Mouse (Mus musculus) forebrain, embryonic 13.5 days (tissue): ENCODE data around the gene Ift20. TPM values are rescaled to one million over a fixed set of nuclear protein-coding genes. Genes with fewer than 3 reads are reported as not detected.

ENCODE experiments used
- ATAC-seq: fragments of 200-750 bp; cut with Nextera tagmentation; 2 replicates; pipeline ENCODE4 v1.8.0; 2017
- H3K27ac ChIP-seq: fragments of 300-500 bp; sonication (generic); 2 replicates; pipeline ENCODE4 v1.5.1; 2015; ENCODE audit warnings: inconsistent platforms, mild to moderate bottlenecking, moderate library complexity
- H3K27me3 ChIP-seq: fragments of 300-500 bp; sonication (generic); 2 replicates; pipeline ENCODE4 v1.6.1; 2015; ENCODE audit warnings: mild to moderate bottlenecking, inconsistent platforms
- H3K36me3 ChIP-seq: fragments of 300-500 bp; sonication (generic); 2 replicates; pipeline ENCODE4 v1.6.1; 2015; ENCODE audit warnings: mild to moderate bottlenecking, inconsistent platforms; ENCODE audit not compliant: poor library complexity, severe bottlenecking
- H3K4me1 ChIP-seq: fragments of 300-500 bp; sonication (generic); 2 replicates; pipeline ENCODE4 v1.6.1; 2015; ENCODE audit warnings: inconsistent platforms
- H3K4me2 ChIP-seq: fragments of 300-500 bp; sonication (generic); 2 replicates; pipeline ENCODE4 v1.6.1; 2015; ENCODE audit warnings: inconsistent platforms, mild to moderate bottlenecking, moderate library complexity
- H3K4me3 ChIP-seq: fragments of 300-500 bp; sonication (generic); 2 replicates; pipeline ENCODE4 v1.5.1; 2015; ENCODE audit warnings: mild to moderate bottlenecking, inconsistent platforms
- H3K9ac ChIP-seq: fragments of 300-500 bp; sonication (generic); 2 replicates; pipeline ENCODE4 v1.6.1; 2015; ENCODE audit warnings: mild to moderate bottlenecking, inconsistent platforms
- H3K9me3 ChIP-seq: fragments of 300-500 bp; sonication (generic); replicated peaks from 2 replicates; pipeline ENCODE4 v1.6.1; 2016; ENCODE audit warnings: inconsistent platforms
- WGBS: fragments of 180-500 bp; shearing (Covaris S2); methylation state at CpG from one replicate; pipeline ENCODE4 v1.1.7; 2015; 5-methylcytosine and 5-hydroxymethylcytosine counted together
- polyA plus RNA-seq: library from polyadenylated mRNA; unstranded; fragments of >200 nt; fragmentation: Nextera tagmentation; extraction: Ambion mirVana; gene quantifications from 2 replicates; pipeline ENCODE4 v1.2.1, GENCODE M21; 2015

Ift20 gene
- polyA plus RNA-seq, 1 experiment from 2014 or later: 114 TPM

- no peaks in the 10 kb centered on the region for H3K27me3 ChIP-seq
- H3K9me3 ChIP-seq: no peaks in the 10 kb centered on the region
- peaks cover 27% of the 10 kb centered on the region for H3K4me1 ChIP-seq
- H3K9ac ChIP-seq: peak within 1 kb of the TSS; percentile 77
- under 1% methylated on average over 60 of the region's 60 CpGs for WGBS
- 0 out of 2 replicates have a peak, but pooled peaks cover 5% of the 10 kb centered on the region for H3K36me3 ChIP-seq
- H3K27ac ChIP-seq: peak within 1 kb of the TSS; percentile 81
- peak within 1 kb of the TSS; percentile 62 for H3K4me3 ChIP-seq
- peak within 1 kb of the TSS; percentile 80 for H3K4me2 ChIP-seq
- peak; percentile 100 for ATAC-seq
These were observed 14.3 kb downstream of the Ift20 start, which contains the start of gene Tmem97 for GRCm38 (mm10) chr11:78550168-78551058. Tmem97 (minus strand) TSS chr11:78550777.

GRCm38 (mm10) chr11:78551059-78551398, 14.9 kb downstream of the Ift20 start:
- Histone ChIP-seq H3K9ac (peak overlapping the region; percentile 65), H3K4me1 (peaks cover 27% of the 10 kb centered on the region), H3K36me3 (0 out of 2 replicates have a peak, but pooled peaks cover 5% of the 10 kb centered on the region), H3K4me2 (peak overlapping the region; percentile 80), H3K9me3 (no peaks in the 10 kb centered on the region), H3K27me3 (no peaks in the 10 kb centered on the region), H3K4me3 (peak overlapping the region; percentile 62), H3K27ac (peak overlapping the region; percentile 81)
- WGBS: 34% methylated on average over 6 of the region's 6 CpGs
- ATAC-seq: peak; percentile 57

GRCm38 (mm10) chr11:78555623-78556022, 19.5 kb downstream of the Ift20 start:
- H3K27me3 ChIP-seq: no peaks in the 10 kb centered on the region
- H3K36me3 ChIP-seq: 0 out of 2 replicates have a peak, but pooled peaks cover 5% of the 10 kb centered on the region
- H3K9ac ChIP-seq: no peak overlapping the region
- peaks cover 3% of the 10 kb centered on the region; the same call in 1 of the 2 replicates for H3K4me1 ChIP-seq
- no peak overlapping the region for H3K4me2 ChIP-seq
- H3K4me3 ChIP-seq: no peak overlapping the region
- no peak overlapping the region for H3K27ac ChIP-seq
- WGBS: 84% methylated on average over 3 of the region's 3 CpGs
- no peak for ATAC-seq
- H3K9me3 ChIP-seq: no peaks in the 10 kb centered on the region

GRCm38 (mm10) chr11:78556070-78556469, 19.9 kb downstream of the Ift20 start:
- ATAC-seq: no peak
- H3K27me3 ChIP-seq: no peaks in the 10 kb centered on the region
- 88% methylated on average over 4 of the region's 4 CpGs for WGBS

GRCm38 (mm10) chr11:78557241-78557640, 21.1 kb downstream of the Ift20 start:
- 55% methylated on average over 8 of the region's 8 CpGs for WGBS

More at GRCm38 (mm10) chr11:78556070-78556469, 19.9 kb downstream of the Ift20 start:
- Histone ChIP-seq H3K4me3 (no peak overlapping the region), H3K36me3 (0 out of 2 replicates have a peak, but pooled peaks cover 5% of the 10 kb centered on the region), H3K4me2 (no peak overlapping the region), H3K9ac (no peak overlapping the region), H3K9me3 (no peaks in the 10 kb centered on the region), H3K4me1 (peaks cover 2% of the 10 kb centered on the region; the same call in 1 of the 2 replicates), H3K27ac (no peak overlapping the region)

GRCm38 (mm10) chr11:78560447-78560846, 24.3 kb downstream of the Ift20 start:
- Histone ChIP-seq H3K36me3 (peaks cover 2% of the 10 kb centered on the region; the same call in 1 of the 2 replicates), H3K27ac (no peak overlapping the region), H3K27me3 (no peaks in the 10 kb centered on the region), H3K9me3 (no peaks in the 10 kb centered on the region), H3K4me2 (no peak overlapping the region), H3K4me3 (no peak overlapping the region), H3K4me1 (no peaks in the 10 kb centered on the region), H3K9ac (no peak overlapping the region)
- 21% methylated on average over 4 of the region's 4 CpGs for WGBS
- ATAC-seq: peak; percentile 76; the same call in 1 of the 2 replicates

More at GRCm38 (mm10) chr11:78557241-78557640, 21.1 kb downstream of the Ift20 start:
- Histone ChIP-seq H3K4me3 (no peak overlapping the region), H3K27ac (no peak overlapping the region), H3K27me3 (no peaks in the 10 kb centered on the region), H3K4me1 (no peaks in the 10 kb centered on the region), H3K36me3 (0 out of 2 replicates have a peak, but pooled peaks cover 5% of the 10 kb centered on the region), H3K9me3 (no peaks in the 10 kb centered on the region), H3K9ac (peak overlapping the region; percentile 34; the same call in 1 of the 2 replicates), H3K4me2 (no peak overlapping the region)
- ATAC-seq: no peak

- 87% methylated on average over 6 of the region's 6 CpGs for WGBS
- Histone ChIP-seq H3K4me2 (no peak overlapping the region), H3K27ac (no peak overlapping the region), H3K4me3 (no peak overlapping the region), H3K36me3 (peaks cover 38% of the 10 kb centered on the region), H3K4me1 (no peaks in the 10 kb centered on the region), H3K27me3 (no peaks in the 10 kb centered on the region), H3K9me3 (no peaks in the 10 kb centered on the region), H3K9ac (no peak overlapping the region)
- no peak for ATAC-seq
These were observed 30.6 kb downstream of the Ift20 start for GRCm38 (mm10) chr11:78566775-78567174.

- no peaks in the 10 kb centered on the region for H3K27me3 ChIP-seq
- H3K4me2 ChIP-seq: no peak overlapping the region
- no peak overlapping the region for H3K4me3 ChIP-seq
- WGBS: 94% methylated on average over 6 of the region's 6 CpGs
- H3K9me3 ChIP-seq: no peaks in the 10 kb centered on the region
- H3K9ac ChIP-seq: no peak overlapping the region
- H3K4me1 ChIP-seq: no peaks in the 10 kb centered on the region
- H3K36me3 ChIP-seq: peaks cover 47% of the 10 kb centered on the region
- no peak for ATAC-seq
- no peak overlapping the region for H3K27ac ChIP-seq
These were observed 31.5 kb downstream of the Ift20 start for GRCm38 (mm10) chr11:78567614-78568013.

GRCm38 (mm10) chr11:78568827-78569226, 32.7 kb downstream of the Ift20 start:
- peaks cover 55% of the 10 kb centered on the region for H3K36me3 ChIP-seq
- 87% methylated on average over 10 of the region's 10 CpGs for WGBS
- H3K27me3 ChIP-seq: no peaks in the 10 kb centered on the region
- no peak overlapping the region for H3K9ac ChIP-seq
- no peak overlapping the region for H3K4me2 ChIP-seq
- no peak for ATAC-seq
- H3K4me1 ChIP-seq: no peaks in the 10 kb centered on the region
- H3K9me3 ChIP-seq: no peaks in the 10 kb centered on the region
- no peak overlapping the region for H3K27ac ChIP-seq
- no peak overlapping the region for H3K4me3 ChIP-seq

- no peak for ATAC-seq
- Histone ChIP-seq H3K4me3 (no peak overlapping the region), H3K4me1 (no peaks in the 10 kb centered on the region), H3K36me3 (peaks cover 62% of the 10 kb centered on the region), H3K4me2 (no peak overlapping the region), H3K27me3 (no peaks in the 10 kb centered on the region), H3K27ac (no peak overlapping the region), H3K9ac (no peak overlapping the region), H3K9me3 (no peaks in the 10 kb centered on the region)
- 91% methylated on average over 3 of the region's 3 CpGs for WGBS
These were observed 33.6 kb downstream of the Ift20 start for GRCm38 (mm10) chr11:78569806-78570205.

- WGBS: 93% methylated on average over 8 of the region's 8 CpGs
- peaks cover 70% of the 10 kb centered on the region for H3K36me3 ChIP-seq
These were observed 35.3 kb downstream of the Ift20 start for GRCm38 (mm10) chr11:78571441-78571840.

GRCm38 (mm10) chr11:78571854-78572253, 35.7 kb downstream of the Ift20 start:
- H3K27ac ChIP-seq: no peak overlapping the region
- no peak overlapping the region for H3K4me3 ChIP-seq
- no peak overlapping the region for H3K9ac ChIP-seq
- 93% methylated on average over 6 of the region's 6 CpGs for WGBS
- H3K36me3 ChIP-seq: peaks cover 71% of the 10 kb centered on the region
- H3K27me3 ChIP-seq: no peaks in the 10 kb centered on the region
- H3K4me2 ChIP-seq: no peak overlapping the region
- no peak for ATAC-seq
- H3K4me1 ChIP-seq: no peaks in the 10 kb centered on the region
- no peaks in the 10 kb centered on the region for H3K9me3 ChIP-seq

More at GRCm38 (mm10) chr11:78571441-78571840, 35.3 kb downstream of the Ift20 start:
- H3K4me1 ChIP-seq: no peaks in the 10 kb centered on the region
- no peak for ATAC-seq
- no peak overlapping the region for H3K9ac ChIP-seq
- H3K27me3 ChIP-seq: no peaks in the 10 kb centered on the region
- no peaks in the 10 kb centered on the region for H3K9me3 ChIP-seq
- H3K4me3 ChIP-seq: no peak overlapping the region
- H3K4me2 ChIP-seq: no peak overlapping the region
- H3K27ac ChIP-seq: no peak overlapping the region
